Mouse (Mus musculus) kidney, adult 2 months (tissue): ENCODE data around the gene Cfap69.

ENCODE experiments used
- CTCF ChIP-seq: fragments of 200-500 bp; conservative IDR thresholded peaks from 2 replicates; pipeline ENCODE4 v1.5.1; 2011; ENCODE audit warnings: low read depth, mild to moderate bottlenecking, control low read depth, low read length, moderate library complexity, mixed read lengths; ENCODE audit not compliant: insufficient read depth, insufficient read length
- POLR2A ChIP-seq: fragments of 200-500 bp; IDR thresholded peaks from one replicate; pipeline ENCODE4 v1.6.1; 2011; ENCODE audit warnings: low read depth, low read length, control low read depth

DNA sequence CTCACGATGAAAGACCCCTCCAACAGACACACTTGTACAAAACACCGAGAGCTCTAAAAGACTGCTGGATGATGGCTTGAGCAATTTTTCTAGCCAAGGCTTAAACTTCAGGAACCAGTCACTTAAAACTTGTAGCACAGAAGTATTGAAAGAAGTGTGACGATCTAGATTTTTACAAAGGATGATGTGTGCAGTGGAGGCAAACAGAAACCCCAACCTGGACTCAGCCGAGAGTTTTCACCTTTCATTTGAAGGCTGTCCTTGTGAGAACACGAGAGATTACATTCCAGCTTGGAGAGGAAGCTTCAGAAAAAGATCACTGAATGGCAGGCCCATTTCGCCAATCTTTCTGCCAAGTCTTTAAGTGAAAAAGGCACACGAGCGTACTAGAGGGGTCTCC, 104.2 kb downstream of the Cfap69 start:
- TF ChIP-seq POLR2A (no peak), CTCF (no peak)
